Mouse (Mus musculus) urinary bladder, postnatal 25 days (tissue): ENCODE results near the gene Clrn2.

Experiments
- DNase-seq: peaks from one replicate; pipeline ENCODE4 v3.0.0; 2022; ENCODE audit warnings: low spot score

Clrn2 gene

GRCm38 (mm10) chr5:45449831-45450716, 3.5 kb upstream of the Clrn2 start, which contains the start of gene Qdpr:
Gene Qdpr, minus strand, starts transcription at chr5:45450236.
- DNase-seq = peak; percentile 91

DNA sequence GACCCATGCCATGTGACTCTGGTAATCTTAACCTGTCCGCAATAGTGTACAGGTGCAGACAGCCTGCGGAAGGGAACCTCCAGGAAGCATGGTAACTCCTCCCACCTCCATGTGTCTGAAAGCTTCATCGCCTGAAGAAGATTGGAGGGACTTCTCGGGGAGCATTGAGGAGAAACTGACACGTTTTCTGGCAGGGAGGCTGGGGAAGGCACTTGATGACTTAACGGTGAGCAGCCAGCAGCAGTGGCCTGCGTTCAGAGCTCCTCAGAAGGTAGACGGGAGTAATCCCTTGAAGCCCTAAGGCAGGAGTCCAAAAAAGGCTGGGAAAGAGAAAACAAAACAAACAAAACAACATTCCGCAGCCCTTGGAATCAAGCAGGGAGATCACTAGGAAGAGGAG, 905 bp downstream of the Clrn2 start:
- DNase-seq = no peak

GRCm38 (mm10) chr5:45472880-45473450, 19.4 kb downstream of the Clrn2 start:
- no peak for DNase-seq

DNA sequence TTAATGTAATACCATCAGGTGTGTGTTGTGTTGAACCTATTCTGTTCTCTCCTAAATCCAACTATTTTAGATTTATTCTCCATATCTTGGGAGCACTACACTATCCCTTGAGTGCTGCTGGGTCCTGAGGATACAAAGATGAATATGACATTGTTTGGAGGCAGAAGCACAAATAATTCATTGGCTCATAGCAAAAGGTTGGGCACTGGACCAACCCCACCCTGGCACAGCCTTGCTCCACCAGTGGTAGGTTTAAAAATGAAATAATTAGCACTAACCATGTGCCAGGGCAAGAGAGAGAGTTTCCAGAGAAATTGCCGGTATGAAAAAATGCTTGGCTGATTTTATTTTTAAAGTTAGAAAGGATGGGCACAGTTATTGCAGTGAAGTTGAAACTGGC, 20.0 kb downstream of the Clrn2 start:
- DNase-seq = no peak

- peak; percentile 19 for DNase-seq
These were observed 20.7 kb downstream of the Clrn2 start for GRCm38 (mm10) chr5:45474215-45474614.

- no peak for DNase-seq
These were observed 21.2 kb downstream of the Clrn2 start for GRCm38 (mm10) chr5:45474758-45475157.

- DNase-seq = no peak
These were observed 22.2 kb downstream of the Clrn2 start for GRCm38 (mm10) chr5:45475771-45476170.

DNA sequence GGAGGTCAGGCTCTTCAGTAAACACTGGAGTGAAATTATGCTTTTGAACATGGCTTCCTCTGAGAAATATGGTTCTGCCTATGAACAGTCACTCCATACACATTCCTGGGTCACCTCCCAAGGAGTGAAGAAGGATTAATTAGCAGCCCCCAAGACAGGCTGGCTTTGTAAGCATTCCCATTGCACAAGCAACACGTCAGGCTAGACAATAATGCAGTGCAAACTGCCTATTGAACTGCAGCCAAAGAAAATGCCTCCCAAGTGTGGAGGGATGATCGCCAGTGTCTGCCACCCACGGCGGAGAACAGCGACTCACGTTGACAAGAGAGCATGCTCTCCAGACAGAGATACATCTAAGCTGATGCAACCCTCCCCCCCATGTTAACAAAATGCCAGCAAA, 22.7 kb downstream of the Clrn2 start:
- DNase-seq = no peak

DNA sequence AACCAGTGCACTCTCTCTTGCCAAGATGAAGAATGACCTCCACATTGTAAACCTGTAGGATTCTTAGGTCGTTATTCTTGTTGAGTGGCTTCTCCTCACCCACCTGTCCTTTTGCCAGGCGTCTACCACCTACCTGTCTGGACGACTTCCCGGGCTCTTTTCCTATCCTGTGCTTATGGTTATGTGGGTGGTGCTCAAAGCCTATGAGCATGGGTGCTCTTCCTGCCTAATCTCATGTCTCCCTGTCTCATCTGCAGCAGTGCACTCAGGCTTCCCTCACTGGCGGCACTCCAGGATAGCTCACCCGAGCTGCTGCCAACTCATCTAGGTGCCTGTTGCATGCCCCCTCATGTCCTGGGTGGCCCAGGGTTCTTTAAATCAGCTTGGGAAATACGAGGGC, 24.1 kb downstream of the Clrn2 start:
- DNase-seq = no peak

DNA sequence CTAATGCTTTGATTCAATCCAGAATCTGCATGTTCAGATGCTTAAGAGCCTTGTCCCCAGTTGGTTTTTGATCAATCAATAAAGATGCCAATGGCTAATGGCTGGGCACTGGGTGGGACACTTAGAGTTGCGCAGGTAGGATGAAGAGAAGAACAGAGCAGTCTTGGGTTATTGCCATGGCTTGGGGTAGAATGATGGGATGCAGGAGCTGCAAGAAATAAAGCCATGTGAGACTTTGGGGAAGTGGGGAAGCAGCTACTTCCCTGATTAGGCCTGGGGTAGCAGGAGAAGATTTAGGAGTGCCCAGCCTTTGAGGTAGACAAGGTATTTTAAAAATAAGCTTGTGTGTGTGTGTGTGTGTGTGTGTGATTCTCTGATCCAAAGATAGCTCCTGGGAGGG, 26.5 kb downstream of the Clrn2 start:
- DNase-seq = no peak

DNA sequence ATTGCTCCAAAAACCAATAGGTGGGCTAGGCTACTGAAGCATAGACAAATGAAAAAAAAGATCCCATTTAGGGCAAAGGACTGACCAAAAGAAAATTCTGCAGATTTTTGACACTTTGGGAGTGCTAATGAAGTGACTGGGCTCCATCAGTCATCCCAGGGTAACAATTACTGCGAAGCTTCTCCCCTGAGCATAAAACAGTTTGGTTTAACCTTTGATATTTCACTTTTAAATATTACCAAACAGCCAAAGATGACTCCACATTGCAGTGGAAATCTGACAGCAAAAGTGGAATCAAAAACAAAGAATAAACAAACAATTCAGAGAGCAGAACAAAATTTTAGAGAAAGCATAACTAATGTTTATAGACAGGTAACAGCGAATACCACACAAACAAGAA, 27.6 kb downstream of the Clrn2 start:
- DNase-seq = no peak

GRCm38 (mm10) chr5:45482607-45483006, 29.1 kb downstream of the Clrn2 start:
- DNase-seq = no peak

DNA sequence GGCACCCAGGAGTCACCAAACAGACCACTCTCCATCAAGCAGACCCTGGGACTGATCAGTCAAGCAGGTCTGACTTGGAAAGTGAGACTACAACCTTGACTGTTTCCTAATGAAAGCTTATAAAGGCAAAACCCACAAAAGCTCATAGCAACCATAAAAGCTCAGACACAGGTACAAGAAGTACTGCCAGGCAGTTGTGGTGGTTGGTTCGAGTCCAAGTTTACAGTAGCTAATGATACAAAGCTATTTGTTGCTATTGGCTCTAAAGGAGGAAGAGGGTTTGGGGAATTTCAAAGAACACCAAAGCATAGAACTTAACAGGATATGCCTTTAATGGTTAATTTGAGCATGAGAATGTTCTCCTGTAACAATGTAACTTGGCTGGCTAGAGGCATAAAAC, 30.1 kb downstream of the Clrn2 start:
- no peak for DNase-seq

DNA sequence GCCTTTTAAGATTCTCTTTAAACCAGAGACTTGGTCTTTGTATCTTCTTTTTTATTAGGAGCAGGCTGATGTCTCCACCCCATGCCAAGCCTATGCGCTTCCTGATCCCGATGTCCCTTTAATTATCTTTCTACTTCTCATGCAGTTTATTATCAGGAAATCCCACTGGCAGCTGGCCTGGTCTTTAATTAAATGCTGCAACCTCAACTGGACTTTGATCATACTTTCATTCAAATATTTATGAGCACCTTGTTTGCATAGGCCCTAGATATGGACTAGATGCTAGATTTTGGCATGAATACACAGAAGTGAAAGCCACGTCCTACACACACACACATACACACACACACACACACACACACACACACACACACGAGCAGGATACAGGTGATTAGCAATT, 38.2 kb downstream of the Clrn2 start:
- DNase-seq = no peak

GRCm38 (mm10) chr5:45493191-45494092, 39.9 kb downstream of the Clrn2 start, which contains the start of gene Lap3:
Gene Lap3, plus strand, starts transcription at chr5:45493374.
- peak; percentile 100 for DNase-seq

DNA sequence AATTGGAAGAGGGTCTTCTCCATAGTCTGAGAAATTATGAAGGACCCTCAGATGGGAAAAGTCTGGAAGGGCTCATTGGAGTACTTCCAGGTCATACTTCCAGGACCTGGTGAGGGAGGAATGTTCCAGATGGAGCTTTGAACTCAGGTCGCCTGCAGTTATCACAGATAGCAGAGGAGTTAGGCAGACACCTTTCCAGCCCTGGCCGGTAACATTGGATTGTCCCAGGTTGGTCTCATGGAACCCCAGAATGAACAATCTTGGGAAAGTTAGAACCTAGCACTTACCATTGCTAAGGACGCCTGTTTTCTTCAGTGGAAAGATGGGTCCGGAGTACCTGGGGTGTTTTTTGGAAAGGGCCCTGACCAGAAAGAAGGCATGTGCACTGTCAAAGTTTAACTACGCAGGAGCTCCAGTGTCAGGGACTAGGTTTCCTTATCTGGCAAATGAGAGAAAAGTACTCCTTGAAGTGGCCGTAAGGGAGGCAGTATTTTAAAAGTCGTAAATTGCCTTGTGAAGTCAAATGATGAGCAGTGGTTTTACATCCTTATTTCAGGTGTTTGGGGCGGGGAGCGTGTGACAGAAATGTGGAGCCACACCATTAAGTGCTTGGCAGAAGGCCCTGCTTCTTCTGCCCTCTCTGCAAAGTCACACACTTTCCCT, 40.7 kb downstream of the Clrn2 start:
- DNase-seq = no peak

DNA sequence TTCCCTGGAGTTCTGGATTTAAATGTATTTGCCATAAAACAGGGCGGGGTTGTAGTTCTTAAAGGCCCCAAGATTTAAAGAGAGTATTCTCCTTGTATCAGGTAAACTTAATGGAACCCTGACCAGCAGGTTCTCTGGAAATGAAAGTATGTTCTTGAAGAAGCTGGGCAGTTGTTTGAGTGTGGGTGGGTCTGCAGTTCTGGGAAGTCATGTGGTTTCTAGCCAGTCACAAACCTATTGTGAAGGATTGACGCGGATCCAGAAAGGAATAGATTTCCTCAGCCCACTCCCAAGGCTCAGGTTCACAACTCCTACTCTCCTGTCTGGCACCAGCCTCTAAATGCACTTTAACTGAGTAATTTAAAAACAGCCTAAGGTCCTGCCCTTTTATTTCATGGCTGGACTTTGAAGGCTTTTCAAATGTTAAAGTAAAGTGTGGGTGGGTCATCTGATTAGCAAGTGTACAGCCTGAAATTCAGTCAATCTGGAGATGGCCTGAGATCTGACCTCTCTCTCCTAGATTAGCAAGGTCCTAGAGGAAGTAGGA, 42.0 kb downstream of the Clrn2 start:
- DNase-seq = no peak

GRCm38 (mm10) chr5:45496042-45496441, 42.5 kb downstream of the Clrn2 start:
- DNase-seq = no peak

DNA sequence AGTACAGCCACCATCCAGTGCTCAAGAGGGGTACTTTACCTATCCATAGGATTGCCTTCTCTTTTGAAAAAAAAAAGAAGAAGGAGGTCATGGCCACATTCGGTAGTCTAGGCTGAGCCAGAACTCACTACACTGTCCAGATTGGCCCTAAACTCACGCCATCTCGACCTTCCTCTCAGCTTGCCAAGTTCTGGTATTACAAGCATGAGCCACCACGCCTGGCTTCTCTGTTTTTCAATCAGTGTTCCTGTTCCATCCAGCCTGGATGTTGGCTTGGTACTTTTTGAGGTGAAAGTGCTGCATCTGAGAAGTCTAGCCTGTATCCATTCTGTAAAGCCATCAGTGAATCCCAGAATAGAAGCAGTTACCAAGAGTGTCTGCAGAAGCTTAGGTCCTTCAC, 42.9 kb downstream of the Clrn2 start:
- DNase-seq = no peak

GRCm38 (mm10) chr5:45496930-45497550, 43.5 kb downstream of the Clrn2 start:
- DNase-seq = no peak

GRCm38 (mm10) chr5:45497564-45497963, 44.0 kb downstream of the Clrn2 start:
- DNase-seq = no peak
